Mouse (Mus musculus): ENCODE measurements around the gene Bicd2. TPM values are rescaled to one million over a fixed set of nuclear protein-coding genes. Genes with fewer than 3 reads are reported as not detected.

Bicd2 gene
- polyA plus RNA-seq, 1 experiment: 43.1 TPM

DNA sequence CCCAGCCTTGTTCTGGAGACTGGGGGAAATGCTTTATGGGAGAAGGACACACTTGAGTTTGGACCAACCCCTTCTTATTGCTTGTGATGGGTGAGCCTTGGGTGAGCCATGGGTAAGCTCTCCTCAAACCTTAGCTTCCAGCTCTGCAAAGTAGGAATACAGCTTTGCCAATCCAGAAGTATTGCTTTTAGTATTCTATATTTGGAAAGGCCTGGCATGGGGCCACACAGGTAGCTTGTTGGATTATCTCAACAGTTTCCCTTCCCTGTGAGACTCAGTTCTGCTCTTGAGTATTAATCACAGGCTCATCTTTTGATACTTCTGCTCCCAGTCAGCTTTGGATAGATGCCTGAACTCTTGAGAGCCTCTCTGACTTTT, 1.3 kb downstream of the Bicd2 start:
- Histone ChIP-seq H3K27ac (ENCODE audit: insufficient read depth, low read length) (no peak overlapping the region), H3K4me1 (ENCODE audit: control insufficient read depth, insufficient read depth, low read length) (peaks cover 21% of the 10 kb centered on the region), H3K4me3 (ENCODE audit: insufficient read depth, low read length) (peak overlapping the region; percentile 77)
- no peak for TF ChIP-seq POLR2A (IDR thresholded peaks at IDR 0.05; ENCODE audit: low read depth, low read length)
- no peak for TF ChIP-seq CTCF (IDR thresholded peaks at IDR 0.05; ENCODE audit: borderline replicate concordance, insufficient read depth, low read length)

GRCm38 (mm10) chr13:49344567-49344966, 3.2 kb downstream of the Bicd2 start:
- TF ChIP-seq POLR2A (IDR thresholded peaks at IDR 0.05; ENCODE audit: low read depth, low read length) (no peak), CTCF (IDR thresholded peaks at IDR 0.05; ENCODE audit: borderline replicate concordance, insufficient read depth, low read length) (no peak)
- no peak overlapping the region for H3K4me3 ChIP-seq (ENCODE audit: insufficient read depth, low read length)
- H3K4me1 ChIP-seq (ENCODE audit: control insufficient read depth, insufficient read depth, low read length): peaks cover 21% of the 10 kb centered on the region
- H3K27ac ChIP-seq (ENCODE audit: insufficient read depth, low read length): no peak overlapping the region

DNA sequence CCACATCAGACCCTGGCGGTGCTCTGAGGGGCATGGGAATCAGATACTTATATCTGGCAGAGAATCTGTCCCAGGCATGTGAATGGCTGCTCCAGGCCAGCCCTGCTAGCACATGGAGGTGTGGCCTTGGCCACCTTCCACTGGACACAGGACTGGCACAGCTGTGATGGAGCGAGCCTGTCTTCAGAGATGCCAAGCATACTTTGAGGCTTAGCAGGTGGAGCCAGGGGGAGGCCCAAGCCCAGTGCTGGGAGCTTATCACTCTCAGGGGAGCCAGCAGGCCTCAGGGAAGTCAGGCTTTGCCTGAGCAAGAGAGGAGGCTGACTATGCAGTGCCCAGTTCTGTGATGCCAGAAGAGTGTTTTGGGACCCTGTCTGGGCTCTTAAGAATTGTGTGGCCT, 4.1 kb downstream of the Bicd2 start:
- Histone ChIP-seq H3K4me1 (ENCODE audit: control insufficient read depth, insufficient read depth, low read length) (peaks cover 21% of the 10 kb centered on the region), H3K4me3 (ENCODE audit: insufficient read depth, low read length) (no peak overlapping the region), H3K27ac (ENCODE audit: insufficient read depth, low read length) (no peak overlapping the region)
- TF ChIP-seq CTCF (IDR thresholded peaks at IDR 0.05; ENCODE audit: borderline replicate concordance, insufficient read depth, low read length): no peak
- TF ChIP-seq POLR2A (IDR thresholded peaks at IDR 0.05; ENCODE audit: low read depth, low read length): no peak

DNA sequence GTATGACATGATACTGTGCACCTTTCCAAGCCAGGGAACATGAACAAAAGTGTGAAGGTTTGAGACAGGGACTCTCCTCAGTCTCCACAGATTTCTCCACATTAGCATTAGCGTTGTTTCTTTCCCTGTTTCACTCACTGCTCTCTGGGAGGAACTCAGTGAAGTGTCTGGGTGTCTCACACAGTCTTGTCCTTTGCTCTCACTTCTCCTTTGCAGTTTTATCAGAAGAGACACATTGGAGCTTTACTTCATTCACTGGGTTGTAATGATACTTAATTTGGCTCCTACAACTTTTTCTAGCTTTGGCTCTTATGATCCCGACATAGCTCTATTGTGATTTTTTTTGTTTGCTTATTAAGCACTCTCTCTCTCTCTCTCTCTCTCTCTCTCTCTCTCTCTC, 7.1 kb downstream of the Bicd2 start:
- peaks cover 29% of the 10 kb centered on the region for H3K4me1 ChIP-seq (ENCODE audit: control insufficient read depth, insufficient read depth, low read length)
- no peak for TF ChIP-seq POLR2A (IDR thresholded peaks at IDR 0.05; ENCODE audit: low read depth, low read length)
- TF ChIP-seq CTCF (IDR thresholded peaks at IDR 0.05; ENCODE audit: borderline replicate concordance, insufficient read depth, low read length): no peak
- H3K27ac ChIP-seq (ENCODE audit: insufficient read depth, low read length): no peak overlapping the region
- no peak overlapping the region for H3K4me3 ChIP-seq (ENCODE audit: insufficient read depth, low read length)

GRCm38 (mm10) chr13:49349335-49349734, 8.0 kb downstream of the Bicd2 start:
- TF ChIP-seq POLR2A (IDR thresholded peaks at IDR 0.05; ENCODE audit: low read depth, low read length) (no peak), CTCF (IDR thresholded peaks at IDR 0.05; ENCODE audit: borderline replicate concordance, insufficient read depth, low read length) (no peak)
- Histone ChIP-seq H3K4me3 (ENCODE audit: insufficient read depth, low read length) (no peak overlapping the region), H3K27ac (ENCODE audit: insufficient read depth, low read length) (no peak overlapping the region), H3K4me1 (ENCODE audit: control insufficient read depth, insufficient read depth, low read length) (peaks cover 25% of the 10 kb centered on the region)

DNA sequence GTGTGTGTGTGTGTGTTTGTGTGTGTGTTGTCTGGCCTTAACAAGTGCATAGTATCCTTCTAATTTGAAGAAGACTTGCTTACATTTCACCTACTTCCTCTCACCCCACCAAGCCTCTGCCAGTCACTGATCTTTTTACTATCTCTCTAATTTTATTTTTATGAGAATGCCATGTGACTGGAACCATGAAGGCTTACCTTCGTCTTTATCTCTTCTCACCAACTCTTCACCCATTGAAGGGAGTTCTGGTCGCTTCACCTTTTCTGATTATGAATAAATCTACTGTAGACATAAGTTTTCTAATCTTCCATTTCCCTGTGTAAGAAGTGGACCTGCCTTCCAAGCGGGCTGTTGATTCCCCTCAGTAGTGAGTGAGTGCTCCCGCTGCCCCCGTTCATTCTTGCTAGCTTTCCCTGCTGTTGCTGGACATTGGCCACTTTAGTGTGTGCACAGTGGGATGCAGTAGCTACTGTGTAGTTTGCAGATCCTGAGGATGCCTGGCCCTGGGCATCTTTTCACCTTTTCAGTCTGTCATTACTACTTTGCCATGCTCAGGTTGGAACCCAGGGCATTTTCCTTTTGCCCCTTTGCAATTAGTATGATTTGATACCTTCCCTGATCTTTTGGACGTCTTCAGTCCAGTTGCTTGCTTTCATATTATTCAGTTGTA, 8.6 kb downstream of the Bicd2 start:
- H3K27ac ChIP-seq (ENCODE audit: insufficient read depth, low read length): no peak overlapping the region
- H3K4me1 ChIP-seq (ENCODE audit: control insufficient read depth, insufficient read depth, low read length): peaks cover 20% of the 10 kb centered on the region
- no peak for TF ChIP-seq POLR2A (IDR thresholded peaks at IDR 0.05; ENCODE audit: low read depth, low read length)
- no peak for TF ChIP-seq CTCF (IDR thresholded peaks at IDR 0.05; ENCODE audit: borderline replicate concordance, insufficient read depth, low read length)
- no peak overlapping the region for H3K4me3 ChIP-seq (ENCODE audit: insufficient read depth, low read length)

GRCm38 (mm10) chr13:49352581-49353159, 11.3 kb downstream of the Bicd2 start:
- H3K4me1 ChIP-seq (ENCODE audit: control insufficient read depth, insufficient read depth, low read length): peaks cover 8% of the 10 kb centered on the region; the same call in 1 of the 2 replicates
- no peak overlapping the region for H3K27ac ChIP-seq (ENCODE audit: insufficient read depth, low read length)

GRCm38 (mm10) chr13:49353422-49353821, 12.0 kb downstream of the Bicd2 start:
- H3K4me1 ChIP-seq (ENCODE audit: control insufficient read depth, insufficient read depth, low read length): peaks cover 8% of the 10 kb centered on the region; the same call in 1 of the 2 replicates

More at GRCm38 (mm10) chr13:49352581-49353159, 11.3 kb downstream of the Bicd2 start:
- no peak overlapping the region for H3K4me3 ChIP-seq (ENCODE audit: insufficient read depth, low read length)
- no peak for TF ChIP-seq POLR2A (IDR thresholded peaks at IDR 0.05; ENCODE audit: low read depth, low read length)
- TF ChIP-seq CTCF (IDR thresholded peaks at IDR 0.05; ENCODE audit: borderline replicate concordance, insufficient read depth, low read length): no peak

DNA sequence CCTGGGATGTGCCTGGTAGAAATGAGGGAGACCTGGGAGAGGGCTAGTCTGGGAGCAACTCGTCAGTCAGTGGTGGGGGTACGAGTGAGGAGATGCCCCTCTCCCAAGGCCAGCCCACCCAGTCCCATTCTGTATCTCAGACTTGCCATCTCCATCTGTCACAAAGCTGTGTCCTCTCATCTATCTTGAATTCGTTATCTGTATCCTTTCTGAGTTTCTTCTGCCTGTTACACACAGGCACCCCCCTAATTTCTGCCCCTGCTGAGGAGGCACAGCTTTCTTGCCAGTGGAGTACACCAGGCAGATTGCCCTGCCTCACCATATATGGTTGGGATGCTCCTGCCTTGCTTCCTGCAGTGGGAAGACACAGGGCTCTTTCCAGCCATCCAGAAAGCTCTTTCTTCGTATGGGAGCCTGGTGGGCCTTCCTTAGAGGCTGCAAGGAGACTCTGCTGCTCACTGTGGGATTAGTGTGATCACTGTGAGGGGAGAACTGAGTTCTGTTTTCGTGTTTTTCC, 12.7 kb downstream of the Bicd2 start:
- no peak overlapping the region for H3K27ac ChIP-seq (ENCODE audit: insufficient read depth, low read length)
- no peak overlapping the region for H3K4me3 ChIP-seq (ENCODE audit: insufficient read depth, low read length)
- TF ChIP-seq POLR2A (IDR thresholded peaks at IDR 0.05; ENCODE audit: low read depth, low read length): no peak
- no peak for TF ChIP-seq CTCF (IDR thresholded peaks at IDR 0.05; ENCODE audit: borderline replicate concordance, insufficient read depth, low read length)
- peaks cover 8% of the 10 kb centered on the region; the same call in 1 of the 2 replicates for H3K4me1 ChIP-seq (ENCODE audit: control insufficient read depth, insufficient read depth, low read length)

More at GRCm38 (mm10) chr13:49353422-49353821, 12.0 kb downstream of the Bicd2 start:
- H3K4me3 ChIP-seq (ENCODE audit: insufficient read depth, low read length): no peak overlapping the region
- H3K27ac ChIP-seq (ENCODE audit: insufficient read depth, low read length): no peak overlapping the region
- no peak for TF ChIP-seq POLR2A (IDR thresholded peaks at IDR 0.05; ENCODE audit: low read depth, low read length)
- TF ChIP-seq CTCF (IDR thresholded peaks at IDR 0.05; ENCODE audit: borderline replicate concordance, insufficient read depth, low read length): no peak

- H3K4me1 ChIP-seq (ENCODE audit: control insufficient read depth, insufficient read depth, low read length): peaks cover 8% of the 10 kb centered on the region; the same call in 1 of the 2 replicates
- H3K27ac ChIP-seq (ENCODE audit: insufficient read depth, low read length): no peak overlapping the region
- TF ChIP-seq POLR2A (IDR thresholded peaks at IDR 0.05; ENCODE audit: low read depth, low read length) (no peak), CTCF (IDR thresholded peaks at IDR 0.05; ENCODE audit: borderline replicate concordance, insufficient read depth, low read length) (no peak)
- no peak overlapping the region for H3K4me3 ChIP-seq (ENCODE audit: insufficient read depth, low read length)
These were observed 14.2 kb downstream of the Bicd2 start for GRCm38 (mm10) chr13:49355461-49356061.

Measured in embryonic fibroblast, embryonic 13.5 days (primary cell).